Mouse (Mus musculus): ENCODE data around the gene Gm45233. TPM values are rescaled to one million over a fixed set of nuclear protein-coding genes. Genes with fewer than 3 reads are reported as not detected.
"Not testable (repeated sequence)": the region's sequence is repeated elsewhere in the genome, so short reads cannot be mapped to it uniquely, and the experiment has no call there.

Gene Gm45233
- polyA plus RNA-seq (2012; rRNA removed): 0.59 and 1.8 TPM in 2 replicates

- H3K4me3 ChIP-seq (ENCODE audit: control insufficient read depth, insufficient read depth, low read length): peak within 1 kb of the TSS; percentile 74
- no peaks in the 10 kb centered on the region for H3K36me3 ChIP-seq (ENCODE audit: control insufficient read depth, insufficient read depth, low read length)
- H3K27ac ChIP-seq (ENCODE audit: control insufficient read depth, insufficient read depth, low read length): peak within 1 kb of the TSS; percentile 41
- peak; percentile 89 for DNase-seq
- no peaks in the 10 kb centered on the region for H3K27me3 ChIP-seq (ENCODE audit: control insufficient read depth, insufficient read depth, low read length)
- H3K4me1 ChIP-seq (replicated peaks; ENCODE audit: control insufficient read depth, insufficient read depth, low read length): peaks cover 24% of the 10 kb centered on the region
- peak; percentile 45; the same call in 1 of the 2 replicates for TF ChIP-seq POLR2A (IDR thresholded peaks at IDR 0.05; ENCODE audit: control insufficient read depth, extremely low read depth, insufficient read depth, low read length, poor library complexity)
- TF ChIP-seq CTCF (IDR thresholded peaks at IDR 0.05; ENCODE audit: borderline replicate concordance, control insufficient read depth, extremely low read depth, insufficient read depth, low read length, poor library complexity): no peak
- under 1% methylated on average over 27 of the region's 27 CpGs for WGBS
These were observed at the start of gene Gm45233, which contains the start of gene Etfb for GRCm38 (mm10) chr7:43443917-43444293. Gm45233 (plus strand) TSS chr7:43444128. Etfb (plus strand) TSS chr7:43444083.

- TF ChIP-seq CTCF (IDR thresholded peaks at IDR 0.05; ENCODE audit: borderline replicate concordance, control insufficient read depth, extremely low read depth, insufficient read depth, low read length, poor library complexity) (no peak), POLR2A (IDR thresholded peaks at IDR 0.05; ENCODE audit: control insufficient read depth, extremely low read depth, insufficient read depth, low read length, poor library complexity) (no peak)
- DNase-seq: no peak
- Histone ChIP-seq H3K36me3 (ENCODE audit: control insufficient read depth, insufficient read depth, low read length) (no peaks in the 10 kb centered on the region), H3K4me3 (ENCODE audit: control insufficient read depth, insufficient read depth, low read length) (no peak overlapping the region), H3K27me3 (ENCODE audit: control insufficient read depth, insufficient read depth, low read length) (no peaks in the 10 kb centered on the region), H3K27ac (ENCODE audit: control insufficient read depth, insufficient read depth, low read length) (no peak overlapping the region), H3K4me1 (replicated peaks; ENCODE audit: control insufficient read depth, insufficient read depth, low read length) (no peaks in the 10 kb centered on the region)
- WGBS: 93% methylated on average over 2 of the region's 2 CpGs
These were observed 44.4 kb upstream of the Gm45233 start for GRCm38 (mm10) chr7:43399501-43399900.

GRCm38 (mm10) chr7:43402718-43403117, 41.2 kb upstream of the Gm45233 start:
- DNase-seq: no peak
- no peak overlapping the region for H3K4me3 ChIP-seq (ENCODE audit: control insufficient read depth, insufficient read depth, low read length)
- WGBS: 24% methylated on average over 2 of the region's 2 CpGs
- no peaks in the 10 kb centered on the region for H3K36me3 ChIP-seq (ENCODE audit: control insufficient read depth, insufficient read depth, low read length)
- no peaks in the 10 kb centered on the region for H3K27me3 ChIP-seq (ENCODE audit: control insufficient read depth, insufficient read depth, low read length)
- no peak for TF ChIP-seq CTCF (IDR thresholded peaks at IDR 0.05; ENCODE audit: borderline replicate concordance, control insufficient read depth, extremely low read depth, insufficient read depth, low read length, poor library complexity)
- no peak for TF ChIP-seq POLR2A (IDR thresholded peaks at IDR 0.05; ENCODE audit: control insufficient read depth, extremely low read depth, insufficient read depth, low read length, poor library complexity)
- H3K4me1 ChIP-seq (replicated peaks; ENCODE audit: control insufficient read depth, insufficient read depth, low read length): no peaks in the 10 kb centered on the region
- H3K27ac ChIP-seq (ENCODE audit: control insufficient read depth, insufficient read depth, low read length): no peak overlapping the region

- no peak overlapping the region for H3K4me3 ChIP-seq (ENCODE audit: control insufficient read depth, insufficient read depth, low read length)
These were observed 36.4 kb upstream of the Gm45233 start for GRCm38 (mm10) chr7:43407573-43407972.

GRCm38 (mm10) chr7:43408131-43408553, 35.8 kb upstream of the Gm45233 start, which contains the start of gene Siglecg:
Siglecg (plus strand) TSS chr7:43408204.
- TF ChIP-seq CTCF (IDR thresholded peaks at IDR 0.05; ENCODE audit: borderline replicate concordance, control insufficient read depth, extremely low read depth, insufficient read depth, low read length, poor library complexity): no peak
- no peak for TF ChIP-seq POLR2A (IDR thresholded peaks at IDR 0.05; ENCODE audit: control insufficient read depth, extremely low read depth, insufficient read depth, low read length, poor library complexity)
- H3K4me1 ChIP-seq (replicated peaks; ENCODE audit: control insufficient read depth, insufficient read depth, low read length): no peaks in the 10 kb centered on the region
- H3K4me3 ChIP-seq (ENCODE audit: control insufficient read depth, insufficient read depth, low read length): no peak within 1 kb of the TSS
- WGBS: 46% methylated on average over 4 of the region's 4 CpGs
- H3K27me3 ChIP-seq (ENCODE audit: control insufficient read depth, insufficient read depth, low read length): no peaks in the 10 kb centered on the region
- H3K36me3 ChIP-seq (ENCODE audit: control insufficient read depth, insufficient read depth, low read length): no peaks in the 10 kb centered on the region
- DNase-seq: no peak
- no peak within 1 kb of the TSS; the same call in 1 of the 2 replicates for H3K27ac ChIP-seq (ENCODE audit: control insufficient read depth, insufficient read depth, low read length)

More at GRCm38 (mm10) chr7:43407573-43407972, 36.4 kb upstream of the Gm45233 start:
- H3K27ac ChIP-seq (ENCODE audit: control insufficient read depth, insufficient read depth, low read length): no peak overlapping the region; the same call in 1 of the 2 replicates
- no peaks in the 10 kb centered on the region for H3K4me1 ChIP-seq (replicated peaks; ENCODE audit: control insufficient read depth, insufficient read depth, low read length)
- DNase-seq: no peak
- H3K36me3 ChIP-seq (ENCODE audit: control insufficient read depth, insufficient read depth, low read length): no peaks in the 10 kb centered on the region
- no peak for TF ChIP-seq POLR2A (IDR thresholded peaks at IDR 0.05; ENCODE audit: control insufficient read depth, extremely low read depth, insufficient read depth, low read length, poor library complexity)
- TF ChIP-seq CTCF (IDR thresholded peaks at IDR 0.05; ENCODE audit: borderline replicate concordance, control insufficient read depth, extremely low read depth, insufficient read depth, low read length, poor library complexity): no peak
- WGBS: 53% methylated on average over 3 of the region's 3 CpGs
- no peaks in the 10 kb centered on the region for H3K27me3 ChIP-seq (ENCODE audit: control insufficient read depth, insufficient read depth, low read length)

- no peaks in the 10 kb centered on the region for H3K27me3 ChIP-seq (ENCODE audit: control insufficient read depth, insufficient read depth, low read length)
- WGBS: 96% methylated on average over 3 of the region's 3 CpGs
- no peaks in the 10 kb centered on the region for H3K4me1 ChIP-seq (replicated peaks; ENCODE audit: control insufficient read depth, insufficient read depth, low read length)
- H3K36me3 ChIP-seq (ENCODE audit: control insufficient read depth, insufficient read depth, low read length): no peaks in the 10 kb centered on the region
- TF ChIP-seq CTCF (IDR thresholded peaks at IDR 0.05; ENCODE audit: borderline replicate concordance, control insufficient read depth, extremely low read depth, insufficient read depth, low read length, poor library complexity): no peak
- no peak for TF ChIP-seq POLR2A (IDR thresholded peaks at IDR 0.05; ENCODE audit: control insufficient read depth, extremely low read depth, insufficient read depth, low read length, poor library complexity)
- no peak overlapping the region for H3K4me3 ChIP-seq (ENCODE audit: control insufficient read depth, insufficient read depth, low read length)
- no peak overlapping the region for H3K27ac ChIP-seq (ENCODE audit: control insufficient read depth, insufficient read depth, low read length)
- no peak for DNase-seq
These were observed 34.8 kb upstream of the Gm45233 start for GRCm38 (mm10) chr7:43409084-43409483.

- not testable (repeated sequence) for H3K27me3 ChIP-seq (ENCODE audit: control insufficient read depth, insufficient read depth, low read length); H3K36me3 ChIP-seq (ENCODE audit: control insufficient read depth, insufficient read depth, low read length); DNase-seq; H3K4me1 ChIP-seq (replicated peaks; ENCODE audit: control insufficient read depth, insufficient read depth, low read length); H3K27ac ChIP-seq (ENCODE audit: control insufficient read depth, insufficient read depth, low read length); H3K4me3 ChIP-seq (ENCODE audit: control insufficient read depth, insufficient read depth, low read length)
- 92% methylated on average over 4 of the region's 4 CpGs for WGBS
These were observed 32.2 kb upstream of the Gm45233 start for GRCm38 (mm10) chr7:43411724-43412123.
